Mouse (Mus musculus) neural tube, embryonic 13.5 days (tissue): ENCODE measurements around the gene Pla2g2d. TPM values are rescaled to one million over a fixed set of nuclear protein-coding genes. Genes with fewer than 3 reads are reported as not detected.

Source experiments
- ATAC-seq: fragments of 200-750 bp; cut with Nextera tagmentation; 2 replicates; pipeline ENCODE4 v1.8.0; 2017; ENCODE audit warnings: low read depth, mild to moderate bottlenecking, moderate TSS enrichment, moderate library complexity
- H3K27ac ChIP-seq: fragments of 300-500 bp; sonication (generic); replicated peaks from 2 replicates; pipeline ENCODE4 v1.5.1; 2015; ENCODE audit warnings: moderate library complexity, mild to moderate bottlenecking, inconsistent platforms
- H3K27me3 ChIP-seq: fragments of 300-500 bp; sonication (generic); 2 replicates; pipeline ENCODE4 v1.6.1; 2015; ENCODE audit warnings: mild to moderate bottlenecking, inconsistent platforms
- H3K36me3 ChIP-seq: fragments of 300-500 bp; sonication (generic); 2 replicates; pipeline ENCODE4 v1.6.1; 2015; ENCODE audit warnings: mild to moderate bottlenecking, inconsistent platforms
- H3K4me1 ChIP-seq: fragments of 300-500 bp; sonication (generic); replicated peaks from 2 replicates; pipeline ENCODE4 v1.6.1; 2015; ENCODE audit warnings: inconsistent platforms
- H3K4me2 ChIP-seq: fragments of 300-500 bp; sonication (generic); 2 replicates; pipeline ENCODE4 v1.6.1; 2015; ENCODE audit warnings: inconsistent platforms, mild to moderate bottlenecking, moderate library complexity
- H3K4me3 ChIP-seq: fragments of 300-500 bp; sonication (generic); 2 replicates; pipeline ENCODE4 v1.5.1; 2015; ENCODE audit warnings: mild to moderate bottlenecking, inconsistent platforms
- H3K9ac ChIP-seq: fragments of 300-500 bp; sonication (generic); 2 replicates; pipeline ENCODE4 v1.6.1; 2015; ENCODE audit warnings: moderate library complexity, mild to moderate bottlenecking, inconsistent platforms
- H3K9me3 ChIP-seq: fragments of 300-500 bp; sonication (generic); 2 replicates; pipeline ENCODE4 v1.6.1; 2016; ENCODE audit warnings: inconsistent platforms
- WGBS: fragments of 180-500 bp; shearing (Covaris S2); methylation state at CpG from one replicate; pipeline ENCODE4 v1.1.7; 2015; 5-methylcytosine and 5-hydroxymethylcytosine counted together
- polyA plus RNA-seq: library from polyadenylated mRNA; unstranded; fragments of >200 nt; fragmentation: Nextera tagmentation; extraction: Ambion mirVana; gene quantifications from 2 replicates; pipeline ENCODE4 v1.2.1, GENCODE M21; 2015

The Pla2g2d gene
- polyA plus RNA-seq: 1.1 and 2.6 TPM in 2 replicates

DNA sequence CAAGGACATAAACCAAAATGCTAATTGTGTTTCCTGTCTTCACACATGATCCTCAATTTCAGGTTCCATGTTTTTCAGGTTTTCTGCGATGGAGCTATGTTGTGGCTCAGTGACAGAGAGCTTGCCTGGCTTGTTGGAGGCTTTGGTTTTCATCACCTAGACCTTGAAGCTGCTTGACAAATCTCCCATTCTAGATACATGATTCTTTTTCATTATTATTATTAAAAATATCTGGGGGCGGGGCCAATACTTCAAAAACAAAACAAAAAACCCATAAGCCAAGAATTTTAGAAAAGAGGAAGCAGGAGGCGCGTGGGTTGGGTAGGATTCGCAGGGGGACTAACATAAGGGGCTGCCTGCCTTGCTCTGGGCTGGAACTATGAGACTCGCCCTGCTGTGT, at the start of gene Pla2g2d:
Gene Pla2g2d, plus strand, starts transcription at position 301 of the 400 bp plus-strand sequence.
- no peaks in the 10 kb centered on the region for H3K27me3 ChIP-seq
- peak within 1 kb of the TSS; percentile 91 for H3K27ac ChIP-seq
- no peak within 1 kb of the TSS for H3K4me2 ChIP-seq
- 86% methylated on average over 6 of the region's 6 CpGs for WGBS
- H3K9me3 ChIP-seq: no peaks in the 10 kb centered on the region
- no peak for ATAC-seq
- H3K36me3 ChIP-seq: no peaks in the 10 kb centered on the region
- H3K9ac ChIP-seq: no peak within 1 kb of the TSS
- peaks cover 19% of the 10 kb centered on the region for H3K4me1 ChIP-seq
- H3K4me3 ChIP-seq: no peak within 1 kb of the TSS

DNA sequence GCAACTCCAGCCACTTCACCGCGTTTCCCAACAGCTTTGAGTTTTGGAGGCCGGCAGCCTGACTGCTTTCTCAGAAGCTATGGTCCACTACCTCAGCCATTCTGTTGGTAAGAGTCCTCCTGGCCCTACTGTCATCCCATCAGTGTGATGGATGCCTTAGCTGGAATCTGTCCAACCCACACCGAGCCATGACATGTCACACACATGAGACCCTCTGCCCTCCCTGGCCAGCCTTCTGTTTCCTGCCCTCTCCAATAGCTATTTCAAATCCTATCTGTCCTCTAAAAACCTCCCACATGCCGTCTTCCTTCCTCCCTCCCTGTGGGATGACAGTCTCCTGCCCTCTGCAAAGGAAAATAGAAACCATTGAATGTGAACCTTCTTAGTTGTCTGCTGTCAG, 49.8 kb upstream of the Pla2g2d start:
- WGBS: 78% methylated on average over 5 of the region's 5 CpGs
- Histone ChIP-seq H3K9ac (no peak overlapping the region), H3K4me2 (no peak overlapping the region)

DNA sequence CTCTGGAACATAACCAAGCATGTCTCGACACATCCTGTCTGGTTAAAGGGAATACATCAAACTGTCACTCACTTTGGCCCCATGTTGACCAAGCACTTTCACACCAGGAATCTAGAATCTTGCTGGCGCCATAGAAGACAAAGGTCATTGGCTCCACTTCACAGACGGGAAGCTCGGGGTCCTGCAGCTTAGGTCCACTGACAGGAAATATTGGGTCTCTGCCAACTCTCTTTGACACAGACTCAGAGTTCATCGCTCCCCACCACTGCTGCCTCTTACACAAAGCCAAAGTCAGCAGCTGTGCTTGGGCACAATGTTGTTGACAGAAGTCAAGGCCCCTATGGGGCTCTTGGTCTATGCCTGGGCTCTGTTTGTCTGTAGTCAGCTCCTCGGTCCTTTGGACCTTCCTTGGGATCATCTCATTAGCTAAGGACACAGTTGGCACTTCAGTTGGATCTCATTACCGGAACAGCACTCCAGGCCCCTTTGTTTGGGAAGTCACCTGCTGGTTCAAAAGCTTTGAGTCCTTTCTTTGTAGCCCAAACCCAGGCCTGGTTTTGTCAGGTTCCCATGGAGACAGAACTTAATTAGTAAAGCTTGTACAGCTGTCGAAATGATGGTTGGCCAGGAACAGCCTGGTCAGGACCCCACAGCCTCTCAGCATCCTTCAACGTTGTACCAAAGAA, 46.4 kb upstream of the Pla2g2d start:
- Histone ChIP-seq H3K9ac (no peak overlapping the region), H3K27me3 (no peaks in the 10 kb centered on the region), H3K36me3 (no peaks in the 10 kb centered on the region), H3K4me2 (no peak overlapping the region), H3K27ac (0 out of 2 replicates have a peak overlapping the region, but pooled peaks have one; percentile 6), H3K4me3 (no peak overlapping the region), H3K4me1 (peaks cover 26% of the 10 kb centered on the region), H3K9me3 (no peaks in the 10 kb centered on the region)
- 30% methylated on average over 9 of the region's 9 CpGs for whole genome bisulfite sequencing
- no peak for ATAC-seq

More for the DNA sequence above, 49.8 kb upstream of the Pla2g2d start:
- H3K27ac ChIP-seq: no peak overlapping the region
- no peak for ATAC-seq
- no peaks in the 10 kb centered on the region; the same call in 1 of the 2 replicates for H3K27me3 ChIP-seq
- no peaks in the 10 kb centered on the region for H3K36me3 ChIP-seq
- H3K4me3 ChIP-seq: no peak overlapping the region
- no peaks in the 10 kb centered on the region for H3K9me3 ChIP-seq
- peaks cover 31% of the 10 kb centered on the region for H3K4me1 ChIP-seq

DNA sequence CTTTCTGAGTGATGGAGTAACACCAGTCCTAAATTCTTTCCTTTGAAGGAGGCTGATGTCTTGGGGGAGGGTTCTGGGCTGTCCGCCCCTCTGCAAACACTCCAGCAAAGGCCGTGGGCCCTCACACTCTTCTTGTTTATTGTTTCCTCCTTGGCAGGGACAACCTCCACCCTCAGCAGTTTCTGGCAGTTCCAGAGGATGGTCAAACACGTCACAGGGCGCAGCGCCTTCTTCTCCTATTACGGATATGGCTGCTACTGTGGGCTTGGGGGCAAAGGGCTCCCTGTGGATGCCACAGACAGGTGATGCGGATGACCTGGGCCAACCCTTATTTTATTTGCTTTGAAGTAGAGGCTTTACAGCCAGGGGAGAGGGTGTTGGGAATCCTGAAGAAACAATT, 41.4 kb upstream of the Pla2g2d start:
- no peak for ATAC-seq
- no peaks in the 10 kb centered on the region for H3K27me3 ChIP-seq
- peaks cover 21% of the 10 kb centered on the region for H3K4me1 ChIP-seq
- 69% methylated on average over 7 of the region's 7 CpGs for WGBS
- no peak overlapping the region for H3K4me3 ChIP-seq
- no peak overlapping the region for H3K9ac ChIP-seq
- H3K9me3 ChIP-seq: no peaks in the 10 kb centered on the region
- no peaks in the 10 kb centered on the region for H3K36me3 ChIP-seq
- H3K4me2 ChIP-seq: no peak overlapping the region
- no peak overlapping the region for H3K27ac ChIP-seq

DNA sequence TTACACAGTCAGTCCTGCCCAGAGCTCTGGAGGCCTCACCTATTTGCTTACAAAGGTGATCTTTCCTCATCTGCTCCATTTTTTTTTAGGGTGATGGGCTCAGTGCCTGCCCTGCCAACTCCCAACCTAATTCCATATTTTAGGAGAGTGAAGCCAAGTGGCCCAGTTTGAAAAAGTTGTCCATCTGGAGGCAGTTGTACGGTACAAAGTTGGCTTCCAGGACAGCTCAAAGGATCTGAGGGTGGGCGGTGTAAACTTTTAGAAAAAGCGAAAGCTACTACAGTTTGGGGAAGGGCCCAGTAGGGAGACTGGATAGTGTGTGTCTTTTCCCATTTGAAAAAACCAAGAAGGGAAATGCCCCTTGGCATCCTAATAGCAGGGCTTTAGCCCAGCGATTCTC, 40.7 kb upstream of the Pla2g2d start:
- no peaks in the 10 kb centered on the region for H3K36me3 ChIP-seq
- H3K4me3 ChIP-seq: no peak overlapping the region
- ATAC-seq: no peak
- no peaks in the 10 kb centered on the region for H3K9me3 ChIP-seq
- H3K27me3 ChIP-seq: no peaks in the 10 kb centered on the region
- no peak overlapping the region for H3K4me2 ChIP-seq
- no peak overlapping the region for H3K9ac ChIP-seq
- WGBS: 94% methylated on average over 4 of the region's 4 CpGs
- H3K27ac ChIP-seq: no peak overlapping the region
- H3K4me1 ChIP-seq: peaks cover 21% of the 10 kb centered on the region

DNA sequence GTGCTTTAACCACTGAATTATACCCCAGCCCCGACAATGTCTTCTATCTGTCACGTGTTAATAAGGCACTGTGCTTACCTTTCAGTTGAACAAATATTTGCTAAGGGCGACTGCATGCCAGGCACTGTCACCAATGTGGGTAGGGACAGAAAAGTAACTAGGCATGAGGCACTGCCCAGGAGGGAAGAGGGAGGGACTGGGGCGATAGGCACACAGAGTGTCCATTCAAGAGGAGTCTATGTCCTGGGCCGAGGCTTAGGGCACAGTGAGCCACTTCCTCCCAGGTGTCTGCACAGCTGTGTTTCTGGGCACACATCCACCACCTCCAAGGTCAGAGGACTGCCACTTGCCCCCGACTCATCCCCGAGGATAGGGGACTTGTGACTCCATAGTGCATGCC, 38.5 kb upstream of the Pla2g2d start, which contains the start of gene Ubxn10:
Gene Ubxn10, minus strand, starts transcription at position 137 of the 400 bp plus-strand sequence.
- Histone ChIP-seq H3K4me2 (no peak within 1 kb of the TSS), H3K4me1 (peaks cover 21% of the 10 kb centered on the region), H3K4me3 (no peak within 1 kb of the TSS), H3K27ac (no peak within 1 kb of the TSS), H3K9me3 (no peaks in the 10 kb centered on the region), H3K36me3 (no peaks in the 10 kb centered on the region), H3K27me3 (no peaks in the 10 kb centered on the region), H3K9ac (no peak within 1 kb of the TSS)
- WGBS: 71% methylated on average over 7 of the region's 7 CpGs
- ATAC-seq: no peak; the same call in 1 of the 2 replicates

DNA sequence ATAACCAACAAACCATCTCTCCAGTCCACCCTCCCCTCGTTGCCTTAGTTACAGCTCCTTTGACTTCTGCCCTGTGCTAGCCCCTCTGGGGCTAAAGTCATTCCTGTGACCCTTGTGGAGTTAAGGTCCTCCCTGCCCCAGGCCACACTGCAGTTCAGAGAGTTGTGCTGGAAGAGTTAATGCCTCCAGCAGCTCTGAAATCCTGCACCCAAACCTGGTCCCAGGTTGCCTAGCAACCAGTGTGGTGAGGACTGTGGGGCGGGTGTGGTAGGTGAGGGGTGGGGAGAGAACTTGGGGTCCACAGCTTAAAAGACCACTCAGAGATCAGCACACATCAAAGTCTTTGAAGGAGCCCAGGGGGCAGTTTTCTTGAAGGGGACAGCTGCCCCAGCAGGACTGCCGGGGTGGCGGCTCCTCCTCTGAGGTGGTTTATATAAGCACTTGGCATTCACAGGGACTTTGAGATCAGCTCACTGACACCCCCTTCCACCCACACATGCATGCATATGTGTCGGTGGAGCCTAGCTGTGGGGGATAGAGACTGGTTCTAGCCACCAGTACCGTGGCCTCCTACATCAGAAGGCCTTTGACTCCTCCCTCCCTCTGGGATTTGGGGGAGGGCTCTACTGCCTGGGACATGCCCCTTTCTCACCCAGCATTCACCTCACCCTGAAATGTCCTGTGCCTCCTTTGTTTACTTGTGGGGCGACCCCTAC, 36.2 kb upstream of the Pla2g2d start:
- no peak for ATAC-seq
- H3K27me3 ChIP-seq: no peaks in the 10 kb centered on the region
- H3K9ac ChIP-seq: no peak overlapping the region
- H3K9me3 ChIP-seq: no peaks in the 10 kb centered on the region
- no peaks in the 10 kb centered on the region for H3K36me3 ChIP-seq
- no peak overlapping the region for H3K4me2 ChIP-seq
- H3K4me3 ChIP-seq: no peak overlapping the region
- H3K4me1 ChIP-seq: peaks cover 21% of the 10 kb centered on the region
- WGBS: 17% methylated on average over 7 of the region's 7 CpGs
- no peak overlapping the region for H3K27ac ChIP-seq

DNA sequence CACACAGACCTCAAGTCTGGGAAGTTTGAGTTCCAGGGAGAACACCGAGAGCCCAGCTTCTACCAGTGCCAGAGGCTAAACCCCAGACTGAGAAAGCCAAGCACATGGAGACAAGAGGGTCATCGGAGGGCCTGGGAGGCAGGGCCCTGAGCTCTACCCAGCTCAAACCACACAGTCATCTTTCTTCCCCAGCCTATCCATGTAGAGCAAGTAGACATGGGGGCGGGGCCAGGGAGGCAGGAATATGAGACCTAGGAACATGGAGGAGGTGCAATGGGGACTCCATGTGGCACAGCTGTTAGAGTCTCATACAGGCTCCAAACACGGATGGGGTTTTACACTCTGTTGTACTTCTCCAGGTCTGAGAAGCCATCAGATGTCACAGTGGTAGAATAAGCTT, 29.7 kb upstream of the Pla2g2d start:
- Histone ChIP-seq H3K36me3 (no peaks in the 10 kb centered on the region), H3K9me3 (no peaks in the 10 kb centered on the region), H3K9ac (no peak overlapping the region), H3K27ac (no peak overlapping the region), H3K4me3 (no peak overlapping the region), H3K4me1 (peaks cover 19% of the 10 kb centered on the region), H3K27me3 (peaks cover 6% of the 10 kb centered on the region; the same call in 1 of the 2 replicates), H3K4me2 (no peak overlapping the region)
- 74% methylated on average over 4 of the region's 4 CpGs for WGBS
- no peak for ATAC-seq

DNA sequence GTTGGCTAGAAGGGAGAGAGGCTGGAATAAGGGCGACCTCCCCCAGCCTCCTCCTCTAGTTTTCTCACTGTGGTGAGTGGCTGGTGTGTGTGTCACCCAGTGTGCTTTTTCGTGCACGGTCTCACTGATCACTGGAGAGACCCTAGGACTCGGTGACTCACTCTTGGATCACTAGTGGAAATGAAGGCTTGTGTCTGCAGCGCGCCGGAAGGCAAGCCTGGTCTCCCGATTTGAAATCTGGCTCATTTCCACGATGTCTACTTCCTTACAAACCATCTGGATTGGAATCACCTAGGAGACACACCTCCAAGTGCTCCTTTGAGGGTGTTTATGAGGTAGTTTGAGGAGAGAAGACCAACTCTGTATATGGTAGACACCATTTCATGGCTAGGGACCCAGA, 28.7 kb upstream of the Pla2g2d start:
- no peak overlapping the region for H3K27ac ChIP-seq
- peaks cover 19% of the 10 kb centered on the region for H3K4me1 ChIP-seq
- ATAC-seq: no peak
- H3K27me3 ChIP-seq: peaks cover 6% of the 10 kb centered on the region; the same call in 1 of the 2 replicates
- no peaks in the 10 kb centered on the region for H3K9me3 ChIP-seq
- WGBS: 84% methylated on average over 9 of the region's 9 CpGs
- H3K36me3 ChIP-seq: no peaks in the 10 kb centered on the region
- H3K9ac ChIP-seq: no peak overlapping the region
- H3K4me3 ChIP-seq: no peak overlapping the region
- H3K4me2 ChIP-seq: no peak overlapping the region

DNA sequence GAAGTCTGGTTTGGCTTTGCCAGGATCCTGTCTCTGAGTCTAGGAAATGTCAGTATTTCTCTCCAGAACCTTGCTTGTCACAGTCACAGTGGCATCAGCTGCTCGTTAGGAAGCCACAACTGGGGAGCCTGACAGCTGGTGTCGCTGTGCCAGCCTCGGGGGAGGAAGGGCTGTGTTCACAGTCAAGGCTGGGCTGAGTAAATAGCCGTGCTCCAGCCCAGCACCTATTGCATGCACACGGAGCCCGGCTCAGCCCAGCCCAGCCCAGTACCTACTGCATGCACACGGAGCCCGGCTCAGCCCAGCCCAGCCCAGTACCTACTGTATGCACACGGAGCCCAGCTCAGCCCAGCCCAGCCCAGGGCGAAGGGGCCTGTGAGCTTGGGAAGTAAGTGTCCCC, 27.7 kb upstream of the Pla2g2d start:
- Histone ChIP-seq H3K4me1 (peaks cover 19% of the 10 kb centered on the region), H3K4me3 (no peak overlapping the region), H3K4me2 (no peak overlapping the region), H3K27me3 (peaks cover 6% of the 10 kb centered on the region; the same call in 1 of the 2 replicates), H3K9me3 (no peaks in the 10 kb centered on the region), H3K27ac (peak overlapping the region; percentile 61), H3K36me3 (no peaks in the 10 kb centered on the region), H3K9ac (no peak overlapping the region)
- peak; percentile 72 for ATAC-seq
- WGBS: 41% methylated on average over 10 of the region's 10 CpGs

DNA sequence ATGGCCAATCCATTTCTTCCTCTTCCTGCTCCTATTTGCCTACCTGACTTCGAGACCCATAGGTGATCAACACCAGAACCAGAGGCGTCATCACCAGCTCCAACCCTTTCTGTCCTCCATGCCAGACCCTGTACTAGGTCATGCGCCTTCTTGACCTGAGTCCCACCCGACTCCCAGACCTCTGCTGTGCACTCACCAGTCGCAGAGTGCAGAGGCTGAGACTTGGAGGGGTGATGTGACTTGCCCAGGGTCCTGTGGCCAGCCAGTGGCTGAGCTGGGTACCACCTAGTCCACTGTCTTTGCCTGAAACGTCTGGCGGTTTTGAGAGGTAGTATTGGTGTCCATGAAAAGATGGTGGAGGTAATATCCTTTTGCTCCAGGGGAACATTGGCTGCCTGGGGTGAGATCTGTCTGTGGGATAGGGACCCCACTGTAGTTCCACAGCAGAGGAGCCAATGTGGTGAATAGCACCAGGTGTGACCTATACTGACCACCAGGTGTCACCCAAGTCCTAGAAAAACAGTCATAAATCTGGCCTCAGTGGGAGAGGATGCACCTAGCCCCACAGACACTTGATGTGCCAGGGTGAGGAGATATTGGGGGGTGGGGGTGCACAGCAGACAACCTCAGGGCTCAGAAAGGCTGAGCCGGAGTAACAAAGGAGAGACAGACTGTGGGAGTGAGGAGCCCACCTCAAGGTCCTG, 27.0 kb upstream of the Pla2g2d start:
- no peak overlapping the region for H3K27ac ChIP-seq
- no peaks in the 10 kb centered on the region for H3K36me3 ChIP-seq
- H3K4me2 ChIP-seq: no peak overlapping the region
- peaks cover 6% of the 10 kb centered on the region; the same call in 1 of the 2 replicates for H3K27me3 ChIP-seq
- ATAC-seq: peak; percentile 64
- no peaks in the 10 kb centered on the region for H3K9me3 ChIP-seq
- H3K4me1 ChIP-seq: peaks cover 19% of the 10 kb centered on the region
- 57% methylated on average over 8 of the region's 8 CpGs for WGBS
- no peak overlapping the region for H3K9ac ChIP-seq
- no peak overlapping the region for H3K4me3 ChIP-seq

DNA sequence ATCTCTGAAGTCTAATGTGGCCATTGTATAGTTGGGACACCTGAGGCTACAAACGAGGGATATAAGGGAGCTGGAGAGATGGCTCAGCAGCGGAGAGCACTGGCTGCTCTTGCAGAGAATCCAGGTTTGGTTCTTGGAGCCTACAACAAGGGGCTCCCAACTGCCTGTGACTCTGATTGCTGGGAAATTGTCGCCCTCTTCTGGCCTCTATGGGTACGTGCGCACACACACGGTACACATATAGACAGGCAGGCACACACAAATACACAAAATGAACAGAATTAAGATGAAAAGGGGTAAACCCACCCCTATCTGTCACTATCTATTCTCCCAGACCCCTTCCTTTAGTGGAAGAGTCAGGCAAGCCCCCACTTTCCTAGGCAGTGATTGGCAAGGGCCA, 22.9 kb upstream of the Pla2g2d start:
- Histone ChIP-seq H3K4me1 (peaks cover 33% of the 10 kb centered on the region), H3K4me3 (no peak overlapping the region), H3K27ac (no peak overlapping the region), H3K36me3 (no peaks in the 10 kb centered on the region), H3K4me2 (no peak overlapping the region), H3K9me3 (no peaks in the 10 kb centered on the region), H3K27me3 (no peaks in the 10 kb centered on the region), H3K9ac (no peak overlapping the region)
- ATAC-seq: no peak
- WGBS: 91% methylated on average over 6 of the region's 6 CpGs
